Mouse (Mus musculus) olfactory bulb, adult 2 months (tissue): ENCODE measurements around the gene Hspb8.

Source experiments
- CTCF ChIP-seq: fragments of 200-500 bp; IDR thresholded peaks from 2 replicates; pipeline ENCODE4 v1.5.1; 2012; ENCODE audit warnings: low read depth, mild to moderate bottlenecking, low read length, moderate library complexity; ENCODE audit not compliant: insufficient read depth
- POLR2A ChIP-seq: fragments of 200-500 bp; IDR thresholded peaks from 2 replicates; pipeline ENCODE4 v1.6.1; 2012; ENCODE audit warnings: mild to moderate bottlenecking, low read depth, low read length, moderate library complexity; ENCODE audit not compliant: insufficient read depth

DNA sequence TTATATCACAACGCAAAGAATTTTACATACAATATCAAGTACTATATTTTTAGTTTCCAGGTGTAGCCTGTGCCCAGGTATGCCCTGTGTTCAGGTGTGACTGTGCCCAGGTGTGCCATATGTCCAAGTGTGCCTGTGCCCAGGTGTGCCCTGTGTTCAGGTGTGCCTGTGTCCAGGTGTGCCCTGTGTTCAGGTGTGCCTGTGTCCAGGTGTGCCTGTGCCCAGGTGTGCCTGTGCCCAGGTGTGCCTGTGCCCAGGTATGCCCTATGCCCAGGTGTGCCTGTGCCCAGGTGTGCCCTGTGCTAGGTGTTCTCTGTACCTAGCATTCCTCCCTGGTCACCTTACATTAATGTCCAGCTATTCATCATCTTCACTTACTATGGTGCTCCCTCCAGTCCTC, 16.7 kb downstream of the Hspb8 start:
- TF ChIP-seq CTCF (no peak), POLR2A (no peak)
